Mouse (Mus musculus): ENCODE results near the gene Cyth1. TPM values are rescaled to one million over a fixed set of nuclear protein-coding genes. Genes with fewer than 3 reads are reported as not detected.

The Cyth1 gene
- polyA plus RNA-seq, 1 experiment from 2014 or later, result 4.7 TPM

DNA sequence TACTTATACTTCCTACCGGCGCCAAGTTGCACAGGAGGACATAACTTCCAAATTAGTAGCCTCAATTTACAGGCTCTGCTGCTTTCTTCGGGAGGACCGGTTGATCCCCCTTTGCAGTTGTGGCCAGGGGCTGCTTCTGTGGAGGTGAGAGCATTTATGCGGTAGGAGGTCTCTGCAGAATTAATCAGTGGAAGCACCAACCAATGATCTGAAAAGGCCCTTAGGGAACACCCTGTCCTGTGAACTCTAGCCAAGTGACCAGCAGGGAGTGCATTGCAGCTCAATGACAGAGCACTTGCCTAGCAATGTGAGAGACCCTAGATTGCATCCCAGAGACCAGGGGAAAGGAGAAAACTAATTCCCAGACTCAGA is 606 bp upstream of the Cyth1 start:
- H3K4me3 ChIP-seq, result peak overlapping the region; percentile 81
- no peaks in the 10 kb centered on the region; the same call in 1 of the 2 replicates for H3K36me3 ChIP-seq
- peaks cover 32% of the 10 kb centered on the region for H3K4me1 ChIP-seq
- H3K27ac ChIP-seq, result peak overlapping the region; percentile 68
- no peak; the same call in 1 of the 2 replicates for ATAC-seq
- peak overlapping the region; percentile 68 for H3K9ac ChIP-seq
- peaks cover 16% of the 10 kb centered on the region for H3K27me3 ChIP-seq (replicated peaks)
- H3K9me3 ChIP-seq (replicated peaks), result no peaks in the 10 kb centered on the region
- WGBS (ENCODE audit: insufficient replicate concordance), result 6% methylated on average over 5 of the region's 5 CpGs
- H3K4me2 ChIP-seq, result peak overlapping the region; percentile 100

- H3K27me3 ChIP-seq (replicated peaks), result peaks cover 16% of the 10 kb centered on the region
- H3K9me3 ChIP-seq (replicated peaks), result no peaks in the 10 kb centered on the region
- no peak for ATAC-seq
- H3K9ac ChIP-seq, result peak overlapping the region; percentile 87
- H3K4me3 ChIP-seq, result peak overlapping the region; percentile 81
- peak overlapping the region; percentile 100 for H3K4me2 ChIP-seq
- peaks cover 32% of the 10 kb centered on the region for H3K4me1 ChIP-seq
- H3K27ac ChIP-seq, result peak overlapping the region; percentile 10; the same call in 1 of the 2 replicates
- 4% methylated on average over 43 of the region's 43 CpGs for WGBS (ENCODE audit: insufficient replicate concordance)
- no peaks in the 10 kb centered on the region for H3K36me3 ChIP-seq
Measured at GRCm38 (mm10) chr11:118247359-118248095, 865 bp downstream of the Cyth1 start.

DNA sequence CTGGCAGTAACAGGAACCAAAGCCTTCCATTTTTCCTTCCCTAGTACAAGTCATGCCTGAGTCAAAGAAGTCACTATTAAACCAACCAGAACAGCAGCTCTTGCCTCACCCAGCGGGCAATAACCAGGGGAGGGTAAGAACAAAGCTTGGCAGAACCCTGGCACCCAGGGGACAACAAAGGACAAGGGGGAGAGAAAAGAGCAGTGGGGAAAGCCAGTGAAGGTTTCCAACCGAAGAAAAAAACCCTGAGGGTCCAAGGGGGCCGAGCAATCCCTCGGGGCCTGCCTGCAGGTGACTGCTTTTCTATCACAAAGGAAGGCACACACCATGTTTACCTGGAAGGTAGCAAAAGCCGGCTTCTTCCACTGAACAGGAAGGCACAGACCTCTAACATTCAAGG is 1.7 kb downstream of the Cyth1 start:
- Histone ChIP-seq H3K36me3 (no peaks in the 10 kb centered on the region), H3K9me3 (replicated peaks) (no peaks in the 10 kb centered on the region), H3K27ac (no peak overlapping the region), H3K4me1 (peaks cover 32% of the 10 kb centered on the region), H3K9ac (peak overlapping the region; percentile 87; the same call in 1 of the 2 replicates), H3K4me3 (peak overlapping the region; percentile 81; the same call in 1 of the 2 replicates), H3K4me2 (peak overlapping the region; percentile 100), H3K27me3 (replicated peaks) (peaks cover 16% of the 10 kb centered on the region)
- 66% methylated on average over 5 of the region's 5 CpGs for WGBS (ENCODE audit: insufficient replicate concordance)
- ATAC-seq, result no peak

GRCm38 (mm10) chr11:118245130-118245529 is 3.3 kb downstream of the Cyth1 start:
- Histone ChIP-seq H3K27ac (no peak overlapping the region), H3K4me2 (no peak overlapping the region), H3K36me3 (no peaks in the 10 kb centered on the region), H3K9me3 (replicated peaks) (no peaks in the 10 kb centered on the region), H3K4me1 (peaks cover 37% of the 10 kb centered on the region), H3K9ac (no peak overlapping the region), H3K4me3 (no peak overlapping the region), H3K27me3 (replicated peaks) (peaks cover 16% of the 10 kb centered on the region)
- ATAC-seq, result no peak
- 80% methylated on average over 2 of the region's 2 CpGs for WGBS (ENCODE audit: insufficient replicate concordance)

DNA sequence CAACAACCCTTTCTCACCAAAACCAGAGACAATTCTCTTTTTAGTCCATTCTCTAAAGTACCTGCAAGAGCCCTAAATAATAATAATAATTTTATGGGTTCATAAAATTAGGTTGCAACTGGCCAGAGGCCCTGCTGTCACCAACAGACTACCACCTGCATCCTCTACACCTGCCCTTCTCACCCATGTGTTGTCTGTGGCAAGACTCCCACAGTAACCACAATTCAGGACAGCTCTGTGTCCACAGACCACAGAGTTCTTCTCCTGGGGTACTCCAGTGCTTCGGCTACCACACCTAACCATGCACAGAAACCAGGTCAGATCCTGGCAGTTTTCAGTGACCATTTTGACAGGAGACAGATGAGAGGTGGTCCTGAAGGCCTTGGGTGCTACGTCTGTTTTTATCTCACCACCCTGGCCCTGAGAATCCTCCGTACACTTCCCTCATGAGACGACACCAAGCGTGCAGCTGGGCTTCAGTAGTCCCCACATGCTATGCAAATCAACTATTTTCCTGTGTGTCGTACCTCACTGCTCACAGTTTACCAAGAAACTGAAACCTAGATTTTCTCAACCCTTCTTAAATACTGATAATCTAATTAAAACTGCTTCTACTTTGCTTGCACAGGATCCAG is 4.6 kb downstream of the Cyth1 start:
- no peak overlapping the region for H3K27ac ChIP-seq
- no peak for ATAC-seq
- H3K36me3 ChIP-seq, result no peaks in the 10 kb centered on the region
- H3K9me3 ChIP-seq (replicated peaks), result no peaks in the 10 kb centered on the region
- peaks cover 36% of the 10 kb centered on the region for H3K4me1 ChIP-seq
- no peak overlapping the region for H3K4me3 ChIP-seq
- no peak overlapping the region for H3K4me2 ChIP-seq
- peaks cover 16% of the 10 kb centered on the region for H3K27me3 ChIP-seq (replicated peaks)
- H3K9ac ChIP-seq, result no peak overlapping the region
- 44% methylated on average over 6 of the region's 6 CpGs for WGBS (ENCODE audit: insufficient replicate concordance)

DNA sequence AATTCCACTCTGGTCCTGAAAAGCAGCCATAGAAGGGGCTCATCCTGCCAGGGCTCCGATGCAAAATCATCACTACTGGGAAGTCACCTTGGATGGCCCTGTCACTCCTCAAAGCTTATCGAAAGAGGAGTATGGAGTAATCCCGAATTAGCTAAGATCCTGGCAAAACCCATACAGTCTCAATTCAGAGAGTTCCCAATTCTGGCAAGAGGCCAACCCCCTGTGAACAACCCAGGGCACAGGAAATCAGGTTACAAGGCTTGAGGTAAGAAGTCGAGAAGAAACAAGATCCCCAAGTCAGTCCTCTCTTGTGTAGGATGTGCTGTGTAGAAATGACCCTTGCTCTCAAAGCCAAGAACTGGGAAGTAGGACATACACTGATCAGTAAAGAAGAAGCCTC is 5.9 kb downstream of the Cyth1 start:
- WGBS (ENCODE audit: insufficient replicate concordance), result 70% methylated on average over 4 of the region's 4 CpGs
- Histone ChIP-seq H3K4me2 (no peak overlapping the region), H3K4me1 (peaks cover 34% of the 10 kb centered on the region), H3K27ac (no peak overlapping the region), H3K36me3 (no peaks in the 10 kb centered on the region), H3K4me3 (no peak overlapping the region), H3K27me3 (replicated peaks) (peaks cover 12% of the 10 kb centered on the region), H3K9me3 (replicated peaks) (no peaks in the 10 kb centered on the region), H3K9ac (no peak overlapping the region)
- ATAC-seq, result no peak

GRCm38 (mm10) chr11:118240388-118240787 is 8.0 kb downstream of the Cyth1 start:
- Histone ChIP-seq H3K4me1 (peaks cover 34% of the 10 kb centered on the region), H3K36me3 (no peaks in the 10 kb centered on the region), H3K9me3 (replicated peaks) (no peaks in the 10 kb centered on the region), H3K4me3 (no peak overlapping the region), H3K27me3 (replicated peaks) (no peaks in the 10 kb centered on the region), H3K4me2 (no peak overlapping the region), H3K9ac (no peak overlapping the region), H3K27ac (no peak overlapping the region)
- WGBS (ENCODE audit: insufficient replicate concordance), result 67% methylated on average over 4 of the region's 4 CpGs
- ATAC-seq, result no peak

- peaks cover 38% of the 10 kb centered on the region for H3K4me1 ChIP-seq
- 59% methylated on average over 14 of the region's 14 CpGs for WGBS (ENCODE audit: insufficient replicate concordance)
- H3K36me3 ChIP-seq, result no peaks in the 10 kb centered on the region
- no peak overlapping the region for H3K27ac ChIP-seq
- no peaks in the 10 kb centered on the region for H3K9me3 ChIP-seq (replicated peaks)
- H3K4me2 ChIP-seq, result no peak overlapping the region
- H3K9ac ChIP-seq, result no peak overlapping the region
- no peak overlapping the region for H3K4me3 ChIP-seq
- no peak for ATAC-seq
- H3K27me3 ChIP-seq (replicated peaks), result no peaks in the 10 kb centered on the region
Measured at GRCm38 (mm10) chr11:118239281-118240198, 8.9 kb downstream of the Cyth1 start.

- no peak overlapping the region for H3K9ac ChIP-seq
- no peaks in the 10 kb centered on the region for H3K9me3 ChIP-seq (replicated peaks)
- H3K4me2 ChIP-seq, result no peak overlapping the region
- no peaks in the 10 kb centered on the region for H3K36me3 ChIP-seq
- peak; percentile 52; the same call in 1 of the 2 replicates for ATAC-seq
- no peak overlapping the region for H3K4me3 ChIP-seq
- WGBS (ENCODE audit: insufficient replicate concordance), result 22% methylated on average over 6 of the region's 6 CpGs
- peaks cover 49% of the 10 kb centered on the region for H3K4me1 ChIP-seq
- H3K27me3 ChIP-seq (replicated peaks), result no peaks in the 10 kb centered on the region
- peak overlapping the region; percentile 36; the same call in 1 of the 2 replicates for H3K27ac ChIP-seq
Measured at GRCm38 (mm10) chr11:118236520-118237190, 11.7 kb downstream of the Cyth1 start.

DNA sequence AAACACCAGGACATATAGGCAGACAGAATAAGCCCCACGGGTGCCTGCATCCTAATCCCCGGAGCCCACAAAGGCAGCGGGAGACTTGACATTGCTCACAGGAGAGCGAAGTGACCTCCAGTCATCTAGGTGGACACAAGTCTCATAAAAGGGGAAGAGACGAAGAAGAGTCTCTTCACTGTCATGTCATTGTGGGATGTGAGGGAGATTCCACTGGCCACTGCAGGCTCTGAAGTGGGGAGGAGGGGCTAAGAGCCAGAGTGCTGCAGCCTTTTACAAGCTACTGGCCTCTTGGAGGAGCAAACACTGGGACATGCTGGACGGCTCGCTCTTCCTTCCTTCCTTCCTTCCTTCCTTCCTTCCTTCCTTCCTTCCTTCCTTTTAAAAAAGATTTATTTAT is 13.5 kb downstream of the Cyth1 start:
- H3K27ac ChIP-seq, result no peak overlapping the region
- H3K4me3 ChIP-seq, result no peak overlapping the region
- no peak for ATAC-seq
- WGBS (ENCODE audit: insufficient replicate concordance), result 57% methylated on average over 7 of the region's 7 CpGs
- H3K36me3 ChIP-seq, result no peaks in the 10 kb centered on the region
- no peaks in the 10 kb centered on the region for H3K27me3 ChIP-seq (replicated peaks)
- no peak overlapping the region for H3K9ac ChIP-seq
- no peaks in the 10 kb centered on the region for H3K9me3 ChIP-seq (replicated peaks)
- no peak overlapping the region for H3K4me2 ChIP-seq
- peaks cover 50% of the 10 kb centered on the region for H3K4me1 ChIP-seq

GRCm38 (mm10) chr11:118234500-118234899 is 13.9 kb downstream of the Cyth1 start:
- no peak overlapping the region for H3K4me3 ChIP-seq
- WGBS (ENCODE audit: insufficient replicate concordance), result 43% methylated on average over 6 of the region's 6 CpGs
- H3K27me3 ChIP-seq (replicated peaks), result no peaks in the 10 kb centered on the region
- no peak for ATAC-seq
- no peak overlapping the region for H3K4me2 ChIP-seq
- H3K9ac ChIP-seq, result no peak overlapping the region
- no peak overlapping the region for H3K27ac ChIP-seq
- no peaks in the 10 kb centered on the region for H3K9me3 ChIP-seq (replicated peaks)
- peaks cover 47% of the 10 kb centered on the region for H3K4me1 ChIP-seq
- H3K36me3 ChIP-seq, result no peaks in the 10 kb centered on the region

Data from liver, embryonic 12.5 days (tissue).